Mouse (Mus musculus): ENCODE data around the gene Cant1.

- TF ChIP-seq CHD2 (IDR thresholded peaks at IDR 0.05; ENCODE audit: low read depth, low read length), result no peak
- no peak for TF ChIP-seq ZNF384 (IDR thresholded peaks at IDR 0.05; ENCODE audit: low read depth, low read length)
- TF ChIP-seq HCFC1 (IDR thresholded peaks at IDR 0.05; ENCODE audit: borderline replicate concordance, insufficient read depth, low read length), result peak; percentile 99
- no peak for TF ChIP-seq ZC3H11A (IDR thresholded peaks at IDR 0.05; ENCODE audit: borderline replicate concordance, low read depth, low read length)
- no peak for TF ChIP-seq MAFK (IDR thresholded peaks at IDR 0.05; ENCODE audit: insufficient read depth, low read depth, low read length)
Observed at GRCm38 (mm10) chr11:118418834-118419504, at the start of gene Cant1.
